Mouse (Mus musculus) left cerebral cortex, postnatal 25 days (tissue): ENCODE measurements around the gene Fbxl17. TPM values are rescaled to one million over a fixed set of nuclear protein-coding genes. Genes with fewer than 3 reads are reported as not detected.

Experiments
- DNase-seq, 2 experiments: peaks; one replicate each; pipeline ENCODE4 v3.0.0; 2022; ENCODE audit warnings: low spot score in 2 of 2, mixed read lengths in 1 of 2
- intact Hi-C: fragments of 180-260 bp; cut with DNase I; formaldehyde crosslinking; loops from one replicate; pipeline ENCODE4 v1.15.1; 2025
- total RNA-seq, 2 experiments: library from RNA; stranded (reverse); gene quantifications; 2 replicates each; pipeline ENCODE4 v1.2.3; 2021

Fbxl17 gene
- total RNA-seq, 2 experiments from 2014 or later: 59.2 to 62.4 TPM

DNA sequence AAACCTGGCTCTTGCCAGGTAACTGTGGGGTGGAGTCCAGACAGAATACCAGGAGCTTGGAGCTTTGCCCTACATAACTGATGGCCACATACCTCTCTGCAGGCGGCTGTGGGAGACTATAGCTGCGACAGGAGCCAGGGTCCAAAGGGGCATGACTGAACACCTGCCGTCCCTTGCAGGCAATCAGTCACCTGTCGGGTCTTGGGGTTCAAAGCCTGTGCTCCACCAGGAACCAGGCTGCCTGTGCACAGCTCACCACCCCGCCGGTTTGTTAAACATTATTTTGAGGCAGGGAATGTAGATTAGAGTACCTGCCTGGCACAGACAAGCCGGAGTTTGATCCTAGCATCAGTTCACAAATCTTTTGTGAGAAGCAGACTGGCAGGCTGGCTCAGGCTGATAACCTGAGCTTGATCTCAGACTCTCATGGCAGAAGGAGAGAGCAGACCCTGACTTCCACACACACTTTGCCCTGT, 253.6 kb downstream of the Fbxl17 start:
- no peak for DNase-seq
- intact Hi-C loops: no loop called here

DNA sequence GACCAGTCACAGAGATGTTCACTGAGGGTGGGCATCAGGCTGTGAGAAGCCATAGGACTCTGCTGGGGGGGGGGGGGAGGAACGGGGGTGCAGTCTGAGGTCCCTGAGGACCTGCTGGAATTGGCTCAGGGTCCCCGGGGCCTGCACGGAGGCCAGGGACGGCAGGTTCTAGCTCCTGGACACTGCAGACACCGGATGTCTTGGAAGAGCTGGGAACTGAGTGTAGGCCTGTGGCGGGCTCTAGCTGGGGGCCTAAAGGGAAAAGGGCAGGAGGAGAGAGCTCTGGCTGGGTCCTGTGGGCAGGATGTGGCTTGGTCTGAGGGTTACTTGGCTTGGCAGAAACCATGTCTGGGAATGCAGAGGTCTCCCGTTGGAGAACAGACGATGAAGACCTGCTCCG, 254.3 kb downstream of the Fbxl17 start:
- DNase-seq: no peak
- intact Hi-C loops: no loop called here

GRCm38 (mm10) chr17:63242761-63243160, 257.1 kb downstream of the Fbxl17 start:
- intact Hi-C loops: no loop called here
- DNase-seq: no peak

DNA sequence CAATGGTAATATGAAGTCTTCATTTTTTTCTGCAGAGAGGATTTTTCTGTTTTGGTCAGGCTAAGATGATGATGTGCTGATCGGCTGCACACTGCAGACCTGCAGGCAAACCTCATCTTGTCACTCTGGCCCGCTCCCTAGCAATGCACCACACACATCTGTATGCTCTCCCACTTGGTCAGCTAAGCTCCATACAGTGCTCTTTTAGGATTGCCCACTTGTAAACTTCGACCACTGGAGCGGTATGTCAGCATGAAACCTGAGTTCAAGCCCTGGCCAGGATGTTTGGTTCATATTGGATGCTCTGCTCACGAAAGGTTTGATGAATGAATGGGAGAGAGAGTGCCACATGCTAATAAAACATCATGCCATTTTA, 259.1 kb downstream of the Fbxl17 start:
- no peak for DNase-seq
- intact Hi-C loops: no loop called here

- DNase-seq: no peak
- intact Hi-C loops: no loop called here
Observed at GRCm38 (mm10) chr17:63240021-63240730, 259.6 kb downstream of the Fbxl17 start.

GRCm38 (mm10) chr17:63236846-63237245, 263.0 kb downstream of the Fbxl17 start:
- no peak for DNase-seq
- intact Hi-C loops: no loop called here

- no peak for DNase-seq
- intact Hi-C loops: no loop called here
Observed at GRCm38 (mm10) chr17:63236221-63236620, 263.6 kb downstream of the Fbxl17 start.

DNA sequence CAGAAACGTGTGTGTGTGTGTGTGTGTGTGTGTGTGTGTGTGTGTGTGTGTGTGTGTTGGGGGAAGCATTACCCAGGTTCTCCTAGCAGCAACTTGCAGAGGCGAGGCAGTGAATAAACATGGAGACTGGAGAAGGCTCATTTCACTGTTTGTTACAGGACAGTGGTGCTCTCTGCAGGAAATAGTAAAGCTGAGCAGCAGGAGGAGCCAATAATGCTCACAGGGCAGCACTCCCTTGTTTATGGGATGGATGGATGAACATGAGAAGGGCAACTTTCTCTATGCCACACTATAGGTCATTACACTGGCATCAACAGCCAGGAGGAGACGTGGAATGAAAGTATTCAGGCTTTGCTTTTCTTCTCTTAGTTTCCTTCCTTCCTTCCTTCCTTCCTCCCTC, 264.0 kb downstream of the Fbxl17 start:
- no peak for DNase-seq
- intact Hi-C loops: no loop called here

GRCm38 (mm10) chr17:63229111-63229510, 270.7 kb downstream of the Fbxl17 start:
- DNase-seq: no peak
- intact Hi-C loops: no loop called here

- DNase-seq: no peak
- intact Hi-C loops: no loop called here
Observed at GRCm38 (mm10) chr17:63226380-63226779, 273.4 kb downstream of the Fbxl17 start.

- intact Hi-C loops: no loop called here
- no peak for DNase-seq
Observed at GRCm38 (mm10) chr17:63225959-63226358, 273.9 kb downstream of the Fbxl17 start.

DNA sequence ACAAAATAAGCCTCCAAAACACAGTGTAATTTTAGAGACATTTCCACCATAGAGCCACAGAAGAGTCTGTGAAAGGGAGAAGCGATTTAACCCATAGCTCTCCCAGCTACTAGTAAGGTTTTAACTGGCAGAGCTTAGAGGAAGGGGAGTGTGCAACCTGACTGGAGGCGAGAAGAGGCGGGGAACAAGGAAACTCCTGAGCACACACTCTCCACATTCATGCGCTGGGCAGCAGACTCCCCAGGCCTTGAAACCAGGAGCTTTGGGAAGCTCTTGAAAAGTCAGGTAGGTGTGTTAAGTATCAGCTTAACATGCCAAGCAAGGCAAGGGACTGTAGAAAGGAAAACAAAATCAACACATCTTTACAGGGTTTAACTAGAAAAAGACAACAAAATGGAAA, 276.1 kb downstream of the Fbxl17 start:
- intact Hi-C loops: no loop called here
- DNase-seq: no peak

DNA sequence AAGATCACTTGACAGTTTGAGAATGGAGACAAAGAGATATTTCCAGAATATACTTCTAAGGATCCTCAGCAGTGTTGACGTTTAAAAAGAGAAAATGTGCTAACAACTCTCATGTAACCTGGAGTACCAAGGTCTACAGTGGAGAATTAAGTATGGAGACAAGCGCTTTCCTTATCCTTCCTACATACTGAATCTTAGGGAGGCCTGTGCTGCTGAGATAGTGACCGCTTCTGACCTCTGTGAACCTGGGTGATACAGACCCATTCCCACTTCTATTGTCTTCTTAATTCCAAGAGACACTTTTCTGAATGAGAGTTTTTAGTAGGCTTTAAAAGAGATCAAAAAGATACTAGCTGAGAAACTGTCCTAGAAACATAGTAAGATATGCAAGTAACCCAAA, 278.2 kb downstream of the Fbxl17 start:
- DNase-seq: no peak
- intact Hi-C loops: no loop called here

GRCm38 (mm10) chr17:63220821-63221220, 279.0 kb downstream of the Fbxl17 start:
- DNase-seq: no peak
- intact Hi-C loops: no loop called here

DNA sequence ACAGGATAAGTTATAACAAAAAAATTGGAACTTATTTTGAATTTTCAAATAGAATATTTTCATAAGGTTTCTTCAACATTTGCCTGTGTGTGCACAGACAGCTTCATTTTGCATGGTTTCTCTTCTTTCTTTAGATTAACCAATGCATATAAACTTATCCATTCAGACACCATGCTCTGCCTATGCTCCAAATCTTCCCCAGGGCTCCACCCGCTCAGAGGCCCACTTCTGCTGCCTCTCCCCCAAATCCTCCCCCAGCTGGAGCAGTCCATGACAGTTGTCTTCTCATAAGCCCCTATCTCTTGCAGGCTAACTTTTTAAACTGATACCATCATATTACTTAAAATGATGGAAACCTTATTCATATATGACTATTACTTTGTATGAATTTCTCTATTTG, 282.8 kb downstream of the Fbxl17 start:
- no peak for DNase-seq
- intact Hi-C loops: no loop called here

DNA sequence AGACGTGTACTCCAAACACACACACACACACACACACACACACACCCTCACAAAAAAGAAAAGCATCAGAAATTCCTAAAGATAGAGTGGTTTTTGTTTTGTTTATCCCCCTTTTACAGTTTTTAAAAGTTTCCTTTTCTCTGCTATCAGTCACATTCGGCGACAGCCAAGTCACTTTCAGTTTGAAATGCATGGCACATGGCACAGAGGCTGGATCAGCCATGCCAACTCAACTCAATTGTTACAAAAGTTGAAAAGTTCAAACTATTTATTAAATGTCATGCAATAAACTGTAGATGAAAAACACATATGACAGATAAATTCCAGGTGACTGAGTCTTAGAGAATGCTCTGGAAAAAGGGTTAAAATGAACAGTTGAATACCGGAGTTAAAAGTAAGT, 287.8 kb downstream of the Fbxl17 start:
- intact Hi-C loops: no loop called here
- no peak for DNase-seq

- peak in 1 of 2 experiments; percentile 81 for DNase-seq
Observed at GRCm38 (mm10) chr17:63209151-63209550, 290.7 kb downstream of the Fbxl17 start.

GRCm38 (mm10) chr17:63208346-63208745, 291.5 kb downstream of the Fbxl17 start:
- DNase-seq: no peak
- intact Hi-C loops: loop anchor here (5.0 kb wide), 1 partner anchor 196 kb away; no protein-coding TSS in a partner anchor

More at GRCm38 (mm10) chr17:63209151-63209550, 290.7 kb downstream of the Fbxl17 start:
- intact Hi-C loops: loop anchor here (5.0 kb wide), 1 partner anchor 197 kb away; no protein-coding TSS in a partner anchor

- intact Hi-C loops: loop anchor here (5.0 kb wide), 1 partner anchor 195 kb away; no protein-coding TSS in a partner anchor
- DNase-seq: no peak
Observed at GRCm38 (mm10) chr17:63207714-63208113, 292.1 kb downstream of the Fbxl17 start.

DNA sequence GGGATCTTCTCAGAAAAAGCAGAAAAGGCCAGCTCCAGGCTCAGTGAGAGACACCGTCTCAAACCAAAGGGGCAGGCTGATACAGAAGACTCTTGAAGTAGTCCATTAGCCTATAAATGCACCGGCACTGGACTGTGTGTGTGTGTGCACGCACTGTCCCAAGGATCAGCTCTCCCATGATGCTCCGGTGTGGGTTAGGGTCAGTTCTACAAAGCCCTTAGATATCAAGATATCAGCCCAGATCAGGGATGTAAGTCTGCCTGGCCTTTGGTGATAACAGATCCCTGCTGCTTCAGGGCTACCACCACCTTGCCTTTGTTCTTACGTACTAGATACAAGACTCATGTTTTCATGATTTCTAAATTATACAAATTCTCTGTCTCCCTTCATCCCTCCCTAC, 294.5 kb downstream of the Fbxl17 start:
- no peak for DNase-seq
- intact Hi-C loops: loop anchor here (5.0 kb wide), 1 partner anchor 193 kb away; no protein-coding TSS in a partner anchor

- intact Hi-C loops: no loop called here
- no peak for DNase-seq
Observed at GRCm38 (mm10) chr17:63203582-63204190, 296.1 kb downstream of the Fbxl17 start.
